Mouse (Mus musculus): ENCODE data around the gene Pfdn2. TPM values are rescaled to one million over a fixed set of nuclear protein-coding genes. Genes with fewer than 3 reads are reported as not detected.
"Not testable (repeated sequence)": the region's sequence is repeated elsewhere in the genome, so short reads cannot be mapped to it uniquely, and the experiment has no call there.

Pfdn2 gene
- 100 to 1,000 TPM; 123 to 135 TPM for total RNA-seq (2021)
- long read RNA-seq, experiment 1, transcript Pfdn2-202 (4 exons, 1,735 nt): major isoform, 42 of 46 reads
- long read RNA-seq, experiment 1, partial matches to known transcripts: 0 of 46 reads
- long read RNA-seq, experiment 1, other reads (novel, unspliced or antisense): 4 of 46 reads
- long read RNA-seq, experiment 2, transcript Pfdn2-202 (4 exons, 1,735 nt): major isoform, 77 of 81 reads
- long read RNA-seq, experiment 2, partial matches to known transcripts: 1 of 81 reads
- long read RNA-seq, experiment 2, other reads (novel, unspliced or antisense): 2 of 81 reads

- DNase-seq (ENCODE audit: low spot score in 2 of 2): peak; percentile 82 to 93
Measured at GRCm38 (mm10) chr1:171345225-171346094, at the start of gene Pfdn2, which contains the start of gene Nit1. TSS of gene Pfdn2 (plus strand) at chr1:171345670. TSS of gene Nit1 (minus strand) at chr1:171345646.

- DNase-seq (ENCODE audit: low spot score in 2 of 2): no peak
Measured at GRCm38 (mm10) chr1:171298226-171298625, 47.2 kb upstream of the Pfdn2 start.

- DNase-seq (ENCODE audit: low spot score in 2 of 2): not testable (repeated sequence)
Measured at GRCm38 (mm10) chr1:171306157-171306556, 39.3 kb upstream of the Pfdn2 start.

- no peak for DNase-seq (ENCODE audit: low spot score in 2 of 2)
Measured at GRCm38 (mm10) chr1:171309321-171309720, 36.1 kb upstream of the Pfdn2 start.

GRCm38 (mm10) chr1:171319748-171320147, 25.7 kb upstream of the Pfdn2 start:
- DNase-seq (ENCODE audit: low spot score in 2 of 2): no peak

GRCm38 (mm10) chr1:171320151-171320550, 25.3 kb upstream of the Pfdn2 start:
- DNase-seq (ENCODE audit: low spot score in 2 of 2): no peak

GRCm38 (mm10) chr1:171321415-171321814, 24.1 kb upstream of the Pfdn2 start:
- no peak for DNase-seq (ENCODE audit: low spot score in 2 of 2)

- DNase-seq (ENCODE audit: low spot score in 2 of 2): no peak
Measured at GRCm38 (mm10) chr1:171322012-171322411, 23.5 kb upstream of the Pfdn2 start.

- DNase-seq (ENCODE audit: low spot score in 2 of 2): no peak
Measured at GRCm38 (mm10) chr1:171325571-171325970, 19.9 kb upstream of the Pfdn2 start.

GRCm38 (mm10) chr1:171326588-171326987, 18.9 kb upstream of the Pfdn2 start:
- not testable (repeated sequence) for DNase-seq (ENCODE audit: low spot score in 2 of 2)

GRCm38 (mm10) chr1:171328244-171328643, 17.2 kb upstream of the Pfdn2 start:
- DNase-seq (ENCODE audit: low spot score in 2 of 2): no peak

- peak; percentile 95 to 97 for DNase-seq (ENCODE audit: low spot score in 2 of 2)
Measured at GRCm38 (mm10) chr1:171328839-171329432, 16.5 kb upstream of the Pfdn2 start, which contains the start of gene Dedd. TSS of gene Dedd (plus strand) at chr1:171329145.

- peak in 1 of 2 experiments; percentile 31 for DNase-seq (ENCODE audit: low spot score in 2 of 2)
Measured at GRCm38 (mm10) chr1:171329433-171330215, 15.8 kb upstream of the Pfdn2 start.

- DNase-seq (ENCODE audit: low spot score in 2 of 2): no peak
Measured at GRCm38 (mm10) chr1:171330216-171330560, 15.3 kb upstream of the Pfdn2 start.

- no peak for DNase-seq (ENCODE audit: low spot score in 2 of 2)
Measured at GRCm38 (mm10) chr1:171342262-171343207, 2.9 kb upstream of the Pfdn2 start.

GRCm38 (mm10) chr1:171343922-171344677, 1.4 kb upstream of the Pfdn2 start:
- DNase-seq (ENCODE audit: low spot score in 2 of 2): no peak

GRCm38 (mm10) chr1:171344715-171345114, 755 bp upstream of the Pfdn2 start:
- DNase-seq (ENCODE audit: low spot score in 2 of 2): no peak

GRCm38 (mm10) chr1:171346095-171346450, 603 bp downstream of the Pfdn2 start:
- no peak for DNase-seq (ENCODE audit: low spot score in 2 of 2)

GRCm38 (mm10) chr1:171348665-171349064, 3.2 kb downstream of the Pfdn2 start:
- no peak for DNase-seq (ENCODE audit: low spot score in 2 of 2)

Measured in layer of hippocampus, postnatal 14 days (tissue).